Mouse (Mus musculus) cerebellum, postnatal 36 days (tissue): ENCODE results near the gene Ano1.
A peak's percentile ranks its signal among the peaks of the same experiment; 100 is the strongest.

ENCODE experiments used
- DNase-seq, 2 experiments: peaks; one replicate each; pipeline ENCODE4 v3.0.0; 2021 to 2022; ENCODE audit warnings: mixed read lengths in 2 of 2

Ano1 gene

GRCm38 (mm10) chr7:144696764-144697704 is 54.7 kb downstream of the Ano1 start:
- no peak for DNase-seq

GRCm38 (mm10) chr7:144689855-144690254 is 61.9 kb downstream of the Ano1 start:
- DNase-seq = no peak

- DNase-seq = no peak
Observed at GRCm38 (mm10) chr7:144689136-144689535, 62.6 kb downstream of the Ano1 start.

GRCm38 (mm10) chr7:144687663-144688381 is 64.0 kb downstream of the Ano1 start:
- no peak for DNase-seq

GRCm38 (mm10) chr7:144684947-144685346 is 66.8 kb downstream of the Ano1 start:
- no peak for DNase-seq

- peak in 1 of 2 experiments; percentile 24 for DNase-seq
Observed at GRCm38 (mm10) chr7:144684467-144684866, 67.3 kb downstream of the Ano1 start.

GRCm38 (mm10) chr7:144680096-144680495 is 71.7 kb downstream of the Ano1 start:
- DNase-seq = no peak

- DNase-seq = peak in 1 of 2 experiments; percentile 25
Observed at GRCm38 (mm10) chr7:144678241-144679030, 73.3 kb downstream of the Ano1 start.

- DNase-seq = no peak
Observed at GRCm38 (mm10) chr7:144677341-144678086, 74.3 kb downstream of the Ano1 start.

GRCm38 (mm10) chr7:144675632-144676031 is 76.1 kb downstream of the Ano1 start:
- no peak for DNase-seq

GRCm38 (mm10) chr7:144669895-144670294 is 81.9 kb downstream of the Ano1 start:
- no peak for DNase-seq

GRCm38 (mm10) chr7:144668603-144669278 is 83.0 kb downstream of the Ano1 start:
- DNase-seq = no peak

- DNase-seq = no peak
Observed at GRCm38 (mm10) chr7:144667091-144667490, 84.7 kb downstream of the Ano1 start.

GRCm38 (mm10) chr7:144665585-144665984 is 86.2 kb downstream of the Ano1 start:
- no peak for DNase-seq

- DNase-seq = no peak
Observed at GRCm38 (mm10) chr7:144663566-144663965, 88.2 kb downstream of the Ano1 start.

GRCm38 (mm10) chr7:144656261-144656967 is 95.4 kb downstream of the Ano1 start:
- DNase-seq = no peak

- DNase-seq = peak; percentile 21 to 24
Observed at GRCm38 (mm10) chr7:144653681-144654425, 97.9 kb downstream of the Ano1 start.

- peak; percentile 23 to 29 for DNase-seq
Observed at GRCm38 (mm10) chr7:144647547-144647946, 104.2 kb downstream of the Ano1 start.

GRCm38 (mm10) chr7:144640817-144641216 is 111.0 kb downstream of the Ano1 start:
- DNase-seq = no peak

- DNase-seq = no peak
Observed at GRCm38 (mm10) chr7:144636000-144636399, 115.8 kb downstream of the Ano1 start.
